Mouse (Mus musculus) left cerebral cortex, adult 18-20 months (tissue): ENCODE results near the gene Nom1. TPM values are rescaled to one million over a fixed set of nuclear protein-coding genes. Genes with fewer than 3 reads are reported as not detected.

Source experiments
- total RNA-seq, 2 experiments: library from RNA; stranded (reverse); gene quantifications; 2 replicates each; pipeline ENCODE4 v1.2.3; 2021

Gene Nom1
- total RNA-seq, 2 experiments from 2014 or later: 23.4 to 23.5 TPM

Other genes starting within 250 kb of the Nom1 start
- 10 to 100 TPM; 16.8 to 17.0 TPM for gene Rnf32, start 238.7 kb upstream of the Nom1 start, total RNA-seq
- 10 to 100 TPM; 31.0 to 32.9 TPM for gene Lmbr1, start 56.3 kb upstream of the Nom1 start, total RNA-seq
- gene Mnx1, start 43.8 kb downstream of the Nom1 start, total RNA-seq: not detected
- 10 to 100 TPM; 68.2 to 74.1 TPM for gene Ube3c, start 134.6 kb downstream of the Nom1 start, total RNA-seq